Mouse (Mus musculus) kidney, postnatal 0 days (tissue): ENCODE results near the gene Itpr2. TPM values are rescaled to one million over a fixed set of nuclear protein-coding genes. Genes with fewer than 3 reads are reported as not detected.

Experiments
- ATAC-seq: fragments of 200-750 bp; cut with Nextera tagmentation; replicated peaks from 2 replicates; pipeline ENCODE4 v1.8.0; 2017; ENCODE audit warnings: low read depth, moderate number of reproducible peaks, moderate TSS enrichment, moderate library complexity; ENCODE audit not compliant: low FRiP score
- DNase-seq: peaks from one replicate; pipeline ENCODE4 v3.0.0-alpha.2; 2016; ENCODE audit warnings: low spot score
- H3K27ac ChIP-seq: fragments of 300-500 bp; sonication (generic); 2 replicates; pipeline ENCODE4 v1.5.1; 2014; ENCODE audit warnings: mild to moderate bottlenecking
- H3K27me3 ChIP-seq: fragments of 300-500 bp; sonication (generic); 2 replicates; pipeline ENCODE4 v1.6.1; 2014; ENCODE audit warnings: low read length, mixed read lengths; ENCODE audit not compliant: insufficient read depth
- H3K36me3 ChIP-seq: fragments of 300-500 bp; sonication (generic); 2 replicates; pipeline ENCODE4 v1.6.1; 2014; ENCODE audit warnings: low read length, mixed read lengths; ENCODE audit not compliant: insufficient read depth
- H3K4me1 ChIP-seq: fragments of 300-500 bp; sonication (generic); replicated peaks from 2 replicates; pipeline ENCODE4 v1.6.1; 2014; ENCODE audit warnings: antibody characterized with exemption, low read length, mixed read lengths; ENCODE audit not compliant: insufficient read depth
- H3K4me2 ChIP-seq: fragments of 300-500 bp; sonication (generic); 2 replicates; pipeline ENCODE4 v1.6.1; 2014; ENCODE audit warnings: mild to moderate bottlenecking, low read length, moderate library complexity, mixed read lengths
- H3K4me3 ChIP-seq: fragments of 300-500 bp; sonication (generic); replicated peaks from 2 replicates; pipeline ENCODE4 v1.5.1; 2014; ENCODE audit warnings: low read depth, low read length
- H3K9ac ChIP-seq: fragments of 300-500 bp; sonication (generic); 2 replicates; pipeline ENCODE4 v1.6.1; 2014; ENCODE audit warnings: low read depth, low read length
- H3K9me3 ChIP-seq: fragments of 300-500 bp; sonication (generic); replicated peaks from 2 replicates; pipeline ENCODE4 v1.6.1; 2016; ENCODE audit warnings: low read length, inconsistent platforms, mixed read lengths
- CTCF ChIP-seq: IDR thresholded peaks from 2 replicates; pipeline ENCODE4 v1.5.1; 2016; ENCODE audit warnings: antibody characterized with exemption, low read depth, mild to moderate bottlenecking, moderate library complexity
- WGBS: fragments of 180-500 bp; shearing (Covaris S2); extraction: QIAGEN DNeasy Blood & Tissue Kit; methylation state at CpG from one replicate; pipeline ENCODE4 v1.1.7; 2014; 5-methylcytosine and 5-hydroxymethylcytosine counted together
- polyA plus RNA-seq: library from polyadenylated mRNA; unstranded; fragments of >200 nt; fragmentation: Nextera tagmentation; extraction: Ambion mirVana; gene quantifications from 2 replicates; pipeline ENCODE4 v1.2.1, GENCODE M21; 2015

Itpr2 gene
- polyA plus RNA-seq, 1 experiment from 2014 or later: 17.4 TPM

GRCm38 (mm10) chr6:146230373-146230788 lies 271.6 kb downstream of the Itpr2 start:
- Histone ChIP-seq H3K27ac (no peak overlapping the region), H3K9ac (no peak overlapping the region), H3K27me3 (no peaks in the 10 kb centered on the region), H3K4me2 (no peak overlapping the region), H3K4me3 (no peak overlapping the region), H3K36me3 (no peaks in the 10 kb centered on the region), H3K4me1 (no peaks in the 10 kb centered on the region), H3K9me3 (no peaks in the 10 kb centered on the region)
- DNase-seq: no peak
- WGBS: 58% methylated on average over 9 of the region's 9 CpGs
- ATAC-seq: no peak
- no peak for TF ChIP-seq CTCF

- TF ChIP-seq CTCF: no peak
- Histone ChIP-seq H3K4me2 (no peak overlapping the region), H3K36me3 (no peaks in the 10 kb centered on the region), H3K27ac (no peak overlapping the region), H3K27me3 (no peaks in the 10 kb centered on the region), H3K4me3 (no peak overlapping the region), H3K9me3 (no peaks in the 10 kb centered on the region), H3K9ac (no peak overlapping the region), H3K4me1 (no peaks in the 10 kb centered on the region)
- no peak for ATAC-seq
- no peak for DNase-seq
- WGBS: 82% methylated on average over 2 of the region's 2 CpGs
These were observed 272.1 kb downstream of the Itpr2 start for GRCm38 (mm10) chr6:146229967-146230366.

GRCm38 (mm10) chr6:146229519-146229918 lies 272.5 kb downstream of the Itpr2 start:
- Histone ChIP-seq H3K9ac (no peak overlapping the region), H3K27ac (no peak overlapping the region), H3K27me3 (no peaks in the 10 kb centered on the region), H3K4me3 (no peak overlapping the region), H3K4me2 (no peak overlapping the region), H3K36me3 (no peaks in the 10 kb centered on the region), H3K9me3 (no peaks in the 10 kb centered on the region), H3K4me1 (no peaks in the 10 kb centered on the region)
- no peak for DNase-seq
- TF ChIP-seq CTCF: no peak
- 71% methylated on average over 9 of the region's 9 CpGs for WGBS
- ATAC-seq: no peak

GRCm38 (mm10) chr6:146228048-146228447 lies 274.0 kb downstream of the Itpr2 start:
- DNase-seq: no peak
- H3K4me1 ChIP-seq: no peaks in the 10 kb centered on the region
- no peaks in the 10 kb centered on the region for H3K36me3 ChIP-seq

GRCm38 (mm10) chr6:146222403-146223063 lies 279.5 kb downstream of the Itpr2 start:
- WGBS: 70% methylated on average over 8 of the region's 8 CpGs
- Histone ChIP-seq H3K36me3 (no peaks in the 10 kb centered on the region), H3K4me1 (no peaks in the 10 kb centered on the region), H3K27ac (no peak overlapping the region), H3K4me3 (no peak overlapping the region), H3K4me2 (no peak overlapping the region), H3K27me3 (no peaks in the 10 kb centered on the region), H3K9ac (no peak overlapping the region), H3K9me3 (no peaks in the 10 kb centered on the region)
- DNase-seq (peak; percentile 13), ATAC-seq (no peak)
- peak; percentile 17; the same call in 1 of the 2 replicates for TF ChIP-seq CTCF

More at GRCm38 (mm10) chr6:146228048-146228447, 274.0 kb downstream of the Itpr2 start:
- no peak for ATAC-seq
- Histone ChIP-seq H3K4me3 (no peak overlapping the region), H3K27me3 (no peaks in the 10 kb centered on the region), H3K9me3 (no peaks in the 10 kb centered on the region), H3K4me2 (no peak overlapping the region), H3K27ac (no peak overlapping the region), H3K9ac (no peak overlapping the region)
- WGBS: 94% methylated on average over 3 of the region's 3 CpGs
- no peak for TF ChIP-seq CTCF

- whole genome bisulfite sequencing: 39% methylated on average over 23 of the region's 23 CpGs
- H3K4me3 ChIP-seq: no peak overlapping the region
These were observed 280.4 kb downstream of the Itpr2 start for GRCm38 (mm10) chr6:146221371-146222336.

More at GRCm38 (mm10) chr6:146221371-146222336, 280.4 kb downstream of the Itpr2 start:
- ATAC-seq (no peak), DNase-seq (peak; percentile 24)
- Histone ChIP-seq H3K27me3 (no peaks in the 10 kb centered on the region), H3K9me3 (no peaks in the 10 kb centered on the region), H3K4me1 (no peaks in the 10 kb centered on the region), H3K36me3 (no peaks in the 10 kb centered on the region), H3K9ac (no peak overlapping the region), H3K4me2 (no peak overlapping the region), H3K27ac (peak overlapping the region; percentile 32; the same call in 1 of the 2 replicates)
- TF ChIP-seq CTCF: no peak
